Mouse (Mus musculus) brain, embryonic 14.5 days (tissue): ENCODE results near the gene Rrp15.

Experiments used
- CTCF ChIP-seq: fragments of 200-500 bp; IDR thresholded peaks from 2 replicates; pipeline ENCODE4 v1.5.1; 2012; ENCODE audit warnings: inconsistent platforms, mild to moderate bottlenecking, moderate library complexity, borderline replicate concordance; ENCODE audit not compliant: insufficient read depth, insufficient read length; ENCODE audit errors: extremely low read depth
- POLR2A ChIP-seq: fragments of 200-500 bp; IDR thresholded peaks from 2 replicates; pipeline ENCODE4 v1.6.1; 2012; ENCODE audit warnings: mild to moderate bottlenecking, inconsistent platforms, borderline replicate concordance; ENCODE audit not compliant: poor library complexity, insufficient read depth, insufficient read length, severe bottlenecking; ENCODE audit errors: extremely low read depth

GRCm38 (mm10) chr1:186780826-186781225 is 31.7 kb upstream of the Rrp15 start:
- no peak for TF ChIP-seq POLR2A
- TF ChIP-seq CTCF = no peak
